Mouse (Mus musculus) left cerebral cortex, adult 2 months (tissue): ENCODE results near the gene Mmp11. TPM values are rescaled to one million over a fixed set of nuclear protein-coding genes. Genes with fewer than 3 reads are reported as not detected.

Source experiments
- DNase-seq, 2 experiments: peaks; one replicate each; pipeline ENCODE4 v3.0.0; 2021 to 2022; ENCODE audit warnings: low spot score in 2 of 2, mixed read lengths in 1 of 2; ENCODE audit errors: extremely low spot score in 1 of 2
- H3K27ac ChIP-seq: fragments of 200-600 bp; 2 replicates; pipeline ENCODE4 v1.8.1; 2022
- H3K4me3 ChIP-seq: fragments of 200-600 bp; 2 replicates; pipeline ENCODE4 v1.8.1; 2022
- CTCF ChIP-seq: fragments of 200-600 bp; IDR thresholded peaks from 2 replicates; pipeline ENCODE4 v1.8.1; 2022; ENCODE audit warnings: antibody characterized with exemption, mild to moderate bottlenecking, moderate library complexity
- intact Hi-C: fragments of 180-260 bp; cut with DNase I; formaldehyde crosslinking; loops from one replicate; pipeline ENCODE4 v1.15.1; 2025
- total RNA-seq, 2 experiments: library from RNA; stranded (reverse); gene quantifications; 2 replicates each; pipeline ENCODE4 v1.2.3; 2021

The Mmp11 gene
- total RNA-seq, 2 experiments from 2014 or later, result 1.3 TPM

DNA sequence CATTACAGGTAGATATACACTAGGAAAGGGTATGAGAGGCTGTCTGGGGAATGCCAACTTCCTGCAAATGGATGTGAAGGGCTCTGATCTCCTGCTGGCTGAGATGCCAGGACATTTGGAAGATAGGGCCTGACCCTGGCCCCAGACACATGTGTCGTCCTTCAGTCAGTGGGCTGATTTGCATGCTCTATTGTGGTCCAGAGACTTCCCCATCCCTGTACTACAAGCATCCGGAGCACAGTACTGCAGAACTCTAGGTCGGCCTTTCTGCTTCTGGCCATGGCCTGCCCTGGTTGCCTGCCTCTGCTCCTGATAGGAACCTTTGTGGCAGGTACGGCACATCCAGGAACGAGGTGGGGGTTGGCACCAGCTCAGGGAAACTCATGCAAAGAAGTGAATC lies 11.8 kb upstream of the Mmp11 start:
- intact Hi-C loops, result no loop called here
- Histone ChIP-seq H3K27ac (no peak overlapping the region), H3K4me3 (no peak overlapping the region)
- no peak for DNase-seq
- TF ChIP-seq CTCF, result no peak

DNA sequence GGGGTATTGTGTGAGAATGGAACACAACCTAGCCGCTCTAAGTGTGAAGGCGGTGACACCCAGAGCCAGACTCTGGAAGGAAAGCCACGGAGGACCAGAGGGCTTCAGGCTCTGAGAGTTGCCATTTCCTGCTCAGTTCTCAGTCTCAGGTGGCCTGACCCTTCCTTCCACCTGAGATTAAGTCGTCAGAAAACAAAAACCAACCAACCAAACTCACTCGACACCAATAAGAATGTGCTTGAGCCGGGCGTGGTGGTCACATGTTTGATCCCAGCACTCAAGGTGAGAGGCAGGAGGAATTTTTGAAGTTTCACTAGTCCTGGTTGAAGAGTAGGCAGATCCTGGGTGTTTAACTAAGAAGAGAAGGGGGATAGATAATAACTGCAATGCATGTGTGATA lies 9.6 kb upstream of the Mmp11 start:
- intact Hi-C loops, result no loop called here
- Histone ChIP-seq H3K4me3 (no peak overlapping the region), H3K27ac (no peak overlapping the region)
- DNase-seq, result no peak
- TF ChIP-seq CTCF, result no peak

DNA sequence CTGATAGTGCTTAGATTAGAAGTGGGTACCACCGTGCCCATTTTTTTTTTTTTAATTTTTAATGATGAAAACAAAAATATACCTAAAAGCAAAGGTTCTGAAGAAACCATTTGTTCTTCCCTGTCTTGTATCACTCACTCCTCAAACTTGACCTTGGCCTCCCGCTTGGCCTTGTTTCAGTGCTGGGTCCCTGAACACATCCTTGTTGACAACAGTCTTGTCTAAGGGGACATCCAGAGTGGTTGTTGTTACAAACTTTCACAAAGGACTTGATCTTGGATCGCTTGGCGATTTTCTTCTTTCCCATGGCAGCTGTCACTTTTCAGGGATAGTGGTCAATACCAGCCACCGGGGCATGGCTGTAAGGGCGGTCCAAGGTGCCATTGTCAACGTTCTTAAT lies 8.9 kb upstream of the Mmp11 start:
- Histone ChIP-seq H3K4me3 (no peak overlapping the region), H3K27ac (no peak overlapping the region)
- no peak for TF ChIP-seq CTCF
- DNase-seq, result no peak
- intact Hi-C loops, result no loop called here

DNA sequence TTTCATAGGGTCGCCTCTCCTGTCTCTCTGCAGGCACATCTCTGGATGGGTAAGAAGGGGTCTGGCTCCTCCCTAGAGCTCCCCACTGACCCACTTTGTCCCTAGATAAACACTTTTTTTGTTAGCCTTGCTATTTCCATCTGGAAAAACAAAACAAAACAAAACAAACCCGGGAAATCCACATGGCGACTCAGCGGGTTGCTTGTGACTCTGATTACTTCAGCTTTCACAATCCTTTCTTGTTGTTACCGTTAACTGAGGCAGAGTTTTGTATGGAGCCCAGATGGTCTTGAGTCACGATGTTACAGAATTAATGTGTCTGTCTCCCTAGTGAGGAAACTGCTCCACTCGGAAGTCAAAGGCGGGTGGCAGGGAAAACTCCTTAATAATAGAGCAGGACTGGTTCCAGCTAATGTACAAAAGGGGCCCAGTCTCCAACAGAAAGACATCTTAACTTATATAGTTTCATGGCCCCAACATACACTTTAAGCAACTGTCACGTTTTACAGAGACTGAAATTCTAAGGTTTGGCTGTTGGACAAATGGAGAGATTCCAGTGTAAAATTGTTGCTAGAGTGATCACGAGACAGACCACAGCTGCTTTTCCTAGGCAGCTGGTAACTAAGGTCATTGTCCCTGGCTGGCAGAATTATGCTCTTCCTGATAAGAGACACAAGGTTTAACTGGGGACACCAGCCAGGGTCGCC lies 7.9 kb upstream of the Mmp11 start:
- no peak for TF ChIP-seq CTCF
- Histone ChIP-seq H3K27ac (no peak overlapping the region), H3K4me3 (no peak overlapping the region)
- DNase-seq, result no peak
- intact Hi-C loops, result no loop called here

DNA sequence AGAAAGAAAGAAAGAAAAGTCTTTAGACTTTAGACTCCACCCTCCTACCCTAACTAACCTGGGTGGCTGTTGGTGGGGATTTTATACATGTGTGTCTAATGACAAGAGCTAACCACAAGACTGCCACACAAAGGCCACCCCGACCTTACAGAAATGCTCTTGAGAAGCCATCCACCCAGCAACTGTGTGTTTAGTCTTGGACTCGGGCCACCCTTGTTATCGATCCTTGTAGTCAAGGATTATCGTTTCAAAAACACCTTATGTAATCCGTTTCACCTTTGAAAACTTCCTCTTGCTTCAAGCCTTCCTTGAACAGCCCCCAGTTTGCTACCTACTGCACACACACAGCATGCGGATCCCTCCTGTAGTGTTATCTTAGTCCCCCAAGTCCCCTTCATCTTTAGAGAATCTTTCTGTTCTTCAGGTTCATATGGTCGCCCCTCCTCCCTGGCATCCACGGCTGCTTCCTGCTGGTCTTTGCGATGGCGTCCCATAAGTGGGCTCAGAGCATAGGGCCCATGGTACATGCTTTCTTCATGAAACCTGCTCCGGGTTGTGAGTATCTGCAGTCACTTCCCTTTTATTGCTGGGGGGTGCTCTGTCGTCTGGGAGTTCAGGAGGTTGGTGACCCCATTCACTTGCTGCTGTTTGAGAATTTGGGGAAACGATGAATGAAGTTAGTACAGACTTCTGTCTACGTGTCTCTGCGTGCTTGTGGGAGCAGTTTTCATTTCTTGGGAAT lies 6.6 kb upstream of the Mmp11 start, which contains the start of gene Vpreb3:
Gene Vpreb3, plus strand, starts transcription at position 322 of the 742 bp plus-strand sequence.
- DNase-seq, result no peak
- H3K4me3 ChIP-seq, result no peak within 1 kb of the TSS
- TF ChIP-seq CTCF, result no peak
- intact Hi-C loops, result no loop called here
- H3K27ac ChIP-seq, result no peak within 1 kb of the TSS

DNA sequence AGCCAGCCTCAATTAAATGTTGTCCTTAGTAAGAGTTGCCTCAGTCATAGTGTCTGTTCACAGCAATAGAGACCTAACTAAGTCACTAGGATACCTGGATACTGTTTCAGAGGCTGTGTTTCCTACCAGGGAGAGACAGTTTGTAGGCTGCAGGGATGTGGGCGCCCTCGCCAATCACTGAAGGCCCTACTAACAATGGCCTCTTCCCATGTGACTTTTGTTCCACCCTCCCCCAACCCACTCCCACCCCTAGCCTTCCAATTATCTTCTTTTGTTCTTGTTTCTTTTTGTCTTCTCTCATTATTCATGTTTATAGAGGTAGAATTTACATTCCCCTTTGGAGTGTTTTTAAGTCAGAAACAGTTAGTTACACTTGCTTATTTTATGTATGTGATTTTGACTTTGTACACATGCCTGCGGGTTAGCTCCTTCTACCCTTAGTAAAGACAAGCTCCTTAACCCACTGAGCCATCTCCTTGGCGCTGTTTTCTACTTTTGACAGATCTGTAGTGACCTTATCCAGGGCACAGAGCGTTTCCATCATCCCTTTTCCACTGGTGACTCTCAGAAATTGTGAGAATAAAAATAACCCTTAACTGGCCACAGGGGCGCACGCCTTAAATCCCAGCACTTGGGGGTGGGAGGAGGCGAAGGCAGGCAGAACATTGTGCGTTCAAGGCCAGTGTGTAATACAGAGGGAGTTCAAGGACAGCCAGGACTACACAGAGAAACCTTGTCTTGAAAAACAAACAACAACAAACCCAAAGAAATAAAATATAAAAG lies 4.9 kb upstream of the Mmp11 start:
- H3K4me3 ChIP-seq, result no peak overlapping the region
- no peak overlapping the region for H3K27ac ChIP-seq
- TF ChIP-seq CTCF, result no peak
- intact Hi-C loops, result no loop called here
- DNase-seq, result no peak

DNA sequence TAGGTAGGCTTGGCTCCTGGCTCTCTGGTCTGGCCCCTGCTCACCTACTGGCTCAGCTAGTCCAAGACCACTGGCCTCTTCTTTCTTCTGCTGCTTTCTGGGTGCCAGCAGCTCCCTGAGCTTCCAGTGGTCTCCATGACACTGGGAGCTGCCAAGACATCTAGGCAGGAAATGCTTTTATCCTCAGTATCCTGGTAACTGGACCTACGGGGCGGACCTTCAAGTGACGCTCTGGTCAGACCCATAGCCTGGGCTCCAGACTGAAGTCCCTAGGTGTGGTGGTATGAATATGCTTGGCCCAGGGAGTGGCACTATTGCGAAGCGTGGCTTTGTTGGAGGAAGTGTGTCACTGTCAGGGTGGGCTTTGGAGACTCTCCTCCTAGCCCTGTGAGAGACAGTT lies 4.2 kb upstream of the Mmp11 start, which contains the start of gene Gm867:
Gene Gm867, minus strand, starts transcription at position 153 of the 400 bp plus-strand sequence.
- no peak for TF ChIP-seq CTCF
- no peak within 1 kb of the TSS for H3K4me3 ChIP-seq
- H3K27ac ChIP-seq, result no peak within 1 kb of the TSS
- intact Hi-C loops, result no loop called here
- DNase-seq, result no peak

DNA sequence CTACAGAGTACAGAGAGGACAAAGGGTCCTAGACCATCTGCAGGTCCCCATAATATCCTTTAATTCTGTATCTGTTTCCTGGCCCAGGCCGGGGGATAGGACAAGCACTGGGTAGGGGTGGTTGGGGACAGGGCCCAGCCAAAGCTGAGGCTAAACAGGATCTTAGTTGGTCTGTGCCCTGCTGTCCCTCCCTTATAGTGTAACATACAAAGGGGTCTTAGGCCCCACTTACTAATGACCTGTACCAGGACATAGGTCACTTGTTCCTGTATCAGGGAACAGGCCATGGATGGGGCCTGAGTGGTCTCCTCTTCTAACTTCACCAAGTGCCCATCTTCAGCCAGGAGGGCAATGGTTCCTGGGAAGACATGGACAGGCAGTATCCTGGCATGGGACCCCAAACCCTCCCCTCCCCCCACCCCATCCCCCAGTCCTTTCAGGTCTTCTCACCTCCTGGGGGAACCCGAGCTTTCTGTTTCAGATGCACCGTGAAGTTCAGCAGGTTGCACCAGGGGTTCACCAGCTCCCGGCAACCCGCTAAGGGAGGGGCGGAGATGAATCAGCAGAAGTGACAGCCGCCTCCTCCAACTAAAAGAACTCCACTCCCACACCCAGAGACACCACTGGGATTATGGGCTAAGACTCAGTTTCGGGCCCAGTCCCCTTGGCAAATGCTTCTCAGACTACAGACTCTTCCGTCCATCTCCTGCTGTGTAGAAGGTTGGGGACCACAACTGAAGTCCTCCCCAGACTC lies 3.4 kb upstream of the Mmp11 start:
- H3K4me3 ChIP-seq, result no peak overlapping the region
- intact Hi-C loops, result loop anchor here (5.0 kb wide), 1 partner anchor 42 kb away; no protein-coding TSS in a partner anchor
- no peak for TF ChIP-seq CTCF
- no peak overlapping the region for H3K27ac ChIP-seq
- peak in 1 of 2 experiments; percentile 39 for DNase-seq

DNA sequence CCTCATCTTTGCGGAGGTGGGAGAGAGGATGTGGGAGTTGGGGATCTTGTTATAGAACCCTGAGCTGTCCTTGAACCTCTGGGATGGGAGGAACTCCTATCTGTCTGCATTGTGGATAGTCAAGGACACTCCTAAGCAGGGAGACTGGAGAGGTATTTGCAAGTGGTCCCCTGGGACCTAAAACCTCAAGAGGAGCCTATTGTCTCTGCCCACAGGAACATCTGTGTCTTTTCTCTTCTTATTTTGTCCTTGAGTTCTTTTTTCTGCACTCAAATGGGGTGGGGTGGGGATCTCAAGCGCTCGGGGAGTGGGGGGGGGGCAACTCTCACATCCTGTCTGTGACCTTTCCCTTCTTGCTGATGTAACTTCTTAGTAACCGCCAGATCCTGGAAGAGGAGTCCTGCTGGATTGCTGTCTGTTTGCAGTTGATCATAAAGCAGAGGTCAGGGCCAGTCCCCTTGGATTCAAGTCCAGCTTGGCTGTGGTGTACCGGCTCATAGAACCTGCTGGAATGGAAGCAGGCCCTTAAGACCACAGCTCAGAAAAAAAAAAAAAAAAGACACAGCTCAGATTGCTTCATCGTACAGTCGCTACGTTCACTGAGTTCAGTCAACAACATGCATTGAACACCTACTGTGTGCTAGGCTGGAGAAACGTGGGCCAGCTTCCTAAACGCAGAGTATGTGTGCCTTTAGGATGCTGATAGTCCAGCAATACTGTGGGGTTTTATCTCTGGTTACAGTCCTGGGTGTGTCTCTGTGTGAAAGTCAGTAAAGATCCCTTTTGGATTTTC lies 1.8 kb upstream of the Mmp11 start:
- TF ChIP-seq CTCF, result no peak
- Histone ChIP-seq H3K4me3 (peak overlapping the region; percentile 21; the same call in 1 of the 2 replicates), H3K27ac (no peak overlapping the region)
- no peak for DNase-seq
- intact Hi-C loops, result loop anchor here (5.0 kb wide), 1 partner anchor 41 kb away; no protein-coding TSS in a partner anchor

DNA sequence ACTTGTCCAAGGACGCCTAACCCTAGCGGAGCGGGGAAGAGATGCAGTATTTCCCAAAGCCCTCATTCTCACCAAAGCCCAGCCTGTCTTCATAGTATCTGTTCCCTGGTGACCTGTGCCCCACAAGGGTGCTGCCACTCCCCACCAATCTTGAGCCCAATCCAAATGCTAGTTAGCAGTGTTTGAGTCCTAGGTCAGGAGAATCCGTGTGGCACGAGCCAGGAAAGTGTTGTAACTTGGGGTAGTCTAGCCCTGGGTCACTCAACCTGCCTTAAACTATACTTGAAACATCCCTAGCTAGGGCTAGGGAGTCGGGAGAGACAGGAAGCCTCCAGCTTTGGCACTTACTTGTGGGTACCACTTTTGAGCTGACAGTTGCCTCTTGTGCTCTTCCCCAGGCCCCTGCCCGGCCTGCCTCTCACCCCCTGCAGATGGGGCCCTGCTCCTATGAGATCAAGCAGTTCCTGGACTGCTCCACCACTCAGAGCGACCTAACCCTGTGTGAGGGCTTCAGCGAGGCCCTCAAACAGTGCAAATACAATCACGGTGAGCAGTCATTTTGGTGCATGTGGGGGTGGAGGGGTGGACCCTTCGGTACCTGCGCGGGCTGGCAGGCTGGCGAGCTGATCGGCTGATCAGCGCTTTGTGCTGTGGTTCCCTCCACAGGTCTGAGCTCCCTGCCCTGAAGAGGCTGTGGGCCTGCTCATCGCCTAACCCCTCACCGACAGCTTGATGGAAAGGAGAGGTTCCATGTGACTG lies 792 bp upstream of the Mmp11 start:
- no peak for DNase-seq
- peak overlapping the region; percentile 95 for H3K27ac ChIP-seq
- no peak for TF ChIP-seq CTCF
- intact Hi-C loops, result loop anchor here (5.0 kb wide), 1 partner anchor 40 kb away; no protein-coding TSS in a partner anchor
- H3K4me3 ChIP-seq, result peak overlapping the region; percentile 69
